Mouse (Mus musculus): ENCODE measurements around the gene Naa15. TPM values are rescaled to one million over a fixed set of nuclear protein-coding genes. Genes with fewer than 3 reads are reported as not detected.
"Not testable (repeated sequence)": the region's sequence is repeated elsewhere in the genome, so short reads cannot be mapped to it uniquely, and the experiment has no call there.

Gene Naa15
- total RNA-seq, 2 experiments from 2014 or later = 44.5 to 50.0 TPM

GRCm38 (mm10) chr3:51396219-51397068 is 18.5 kb upstream of the Naa15 start, which contains the start of gene Mgarp:
Gene Mgarp (minus strand): TSS chr3:51396738.
- peak; percentile 46 for TF ChIP-seq CTCF (IDR thresholded peaks at IDR 0.05)
- intact Hi-C loops (cut with DNase I) = no loop called here
- Histone ChIP-seq H3K4me3 (peak within 1 kb of the TSS; percentile 81), H3K27ac (peak within 1 kb of the TSS; percentile 40; the same call in 1 of the 2 replicates)
- peak; percentile 80 for DNase-seq

GRCm38 (mm10) chr3:51397700-51398299 is 17.1 kb upstream of the Naa15 start:
- intact Hi-C loops (cut with DNase I) = no loop called here
- no peak for TF ChIP-seq CTCF (IDR thresholded peaks at IDR 0.05)
- Histone ChIP-seq H3K4me3 (no peak overlapping the region), H3K27ac (no peak overlapping the region)
- no peak for DNase-seq

DNA sequence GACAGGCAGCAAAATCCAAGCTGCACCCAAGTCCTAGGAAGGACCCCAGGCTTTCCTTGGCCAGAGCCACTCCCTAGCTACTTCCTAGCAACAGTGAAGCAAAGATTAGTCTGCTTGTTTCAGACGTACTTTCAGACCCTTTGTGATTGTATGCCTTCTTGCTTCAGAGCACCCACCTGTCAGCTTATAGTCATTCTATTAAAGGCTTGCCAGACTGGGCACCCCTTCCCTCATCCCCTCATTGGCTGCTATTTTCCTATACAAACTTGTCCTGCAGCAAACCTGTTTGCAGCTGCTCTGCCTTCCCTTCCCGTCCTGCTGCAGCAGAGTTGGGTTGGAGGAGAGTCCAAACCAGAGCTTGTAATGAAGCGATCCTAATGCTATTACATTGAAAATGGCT is 16.3 kb upstream of the Naa15 start:
- H3K27ac ChIP-seq = no peak overlapping the region
- TF ChIP-seq CTCF (IDR thresholded peaks at IDR 0.05) = no peak
- DNase-seq = no peak
- intact Hi-C loops (cut with DNase I) = no loop called here
- no peak overlapping the region for H3K4me3 ChIP-seq

GRCm38 (mm10) chr3:51399531-51399930 is 15.4 kb upstream of the Naa15 start:
- intact Hi-C loops (cut with DNase I) = no loop called here
- Histone ChIP-seq H3K27ac (no peak overlapping the region), H3K4me3 (no peak overlapping the region)
- TF ChIP-seq CTCF (IDR thresholded peaks at IDR 0.05) = no peak
- no peak for DNase-seq

DNA sequence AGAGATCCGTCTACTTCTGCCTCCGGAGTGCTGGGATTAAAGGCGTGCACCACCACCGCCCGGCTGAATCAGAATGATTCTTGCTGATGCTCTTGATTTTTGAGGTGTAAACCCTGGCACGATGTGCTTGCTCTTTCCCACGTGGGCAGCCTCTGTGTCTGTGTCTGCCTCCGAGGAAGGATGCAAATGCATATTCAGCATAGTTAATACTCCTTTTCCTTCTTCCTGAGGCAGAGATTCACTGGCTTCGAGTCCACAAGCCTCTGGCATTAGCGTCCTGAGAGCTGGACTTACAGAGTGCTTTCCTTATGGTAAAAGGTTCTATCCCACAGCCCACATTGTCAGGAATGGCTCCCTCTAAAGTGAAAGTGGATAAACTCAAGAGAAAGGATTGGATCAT is 14.3 kb upstream of the Naa15 start:
- intact Hi-C loops (cut with DNase I) = no loop called here

GRCm38 (mm10) chr3:51402054-51402453 is 12.9 kb upstream of the Naa15 start:
- H3K4me3 ChIP-seq; H3K27ac ChIP-seq; DNase-seq; intact Hi-C loops (cut with DNase I): not testable (repeated sequence)
- TF ChIP-seq CTCF (IDR thresholded peaks at IDR 0.05) = peak; percentile 22; the same call in 1 of the 2 replicates

More for the DNA sequence above, 14.3 kb upstream of the Naa15 start:
- peak overlapping the region; percentile 56 for H3K4me3 ChIP-seq
- no peak for DNase-seq
- H3K27ac ChIP-seq = no peak overlapping the region
- TF ChIP-seq CTCF (IDR thresholded peaks at IDR 0.05) = no peak

DNA sequence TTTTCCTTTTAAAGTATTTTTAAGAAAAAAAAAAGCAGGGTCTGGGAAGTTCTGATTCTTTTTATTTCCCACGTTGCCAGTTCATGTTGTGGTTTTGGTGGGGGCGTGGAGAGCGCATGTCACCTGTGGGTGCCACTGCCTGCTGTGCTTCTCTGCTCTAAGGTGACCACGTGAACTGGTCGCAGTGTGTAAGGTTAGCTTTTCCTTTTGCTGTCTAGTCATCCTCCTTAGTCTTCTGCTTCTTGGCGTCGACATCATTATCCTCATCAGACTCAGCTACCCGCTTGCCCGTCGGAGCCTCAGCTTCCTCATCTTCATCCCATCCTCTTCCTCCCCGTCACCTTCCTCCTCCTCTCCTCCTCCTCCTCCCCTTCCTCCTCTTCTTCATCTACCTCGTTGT is 12.3 kb upstream of the Naa15 start:
- TF ChIP-seq CTCF (IDR thresholded peaks at IDR 0.05) = no peak
- intact Hi-C loops (cut with DNase I) = no loop called here

DNA sequence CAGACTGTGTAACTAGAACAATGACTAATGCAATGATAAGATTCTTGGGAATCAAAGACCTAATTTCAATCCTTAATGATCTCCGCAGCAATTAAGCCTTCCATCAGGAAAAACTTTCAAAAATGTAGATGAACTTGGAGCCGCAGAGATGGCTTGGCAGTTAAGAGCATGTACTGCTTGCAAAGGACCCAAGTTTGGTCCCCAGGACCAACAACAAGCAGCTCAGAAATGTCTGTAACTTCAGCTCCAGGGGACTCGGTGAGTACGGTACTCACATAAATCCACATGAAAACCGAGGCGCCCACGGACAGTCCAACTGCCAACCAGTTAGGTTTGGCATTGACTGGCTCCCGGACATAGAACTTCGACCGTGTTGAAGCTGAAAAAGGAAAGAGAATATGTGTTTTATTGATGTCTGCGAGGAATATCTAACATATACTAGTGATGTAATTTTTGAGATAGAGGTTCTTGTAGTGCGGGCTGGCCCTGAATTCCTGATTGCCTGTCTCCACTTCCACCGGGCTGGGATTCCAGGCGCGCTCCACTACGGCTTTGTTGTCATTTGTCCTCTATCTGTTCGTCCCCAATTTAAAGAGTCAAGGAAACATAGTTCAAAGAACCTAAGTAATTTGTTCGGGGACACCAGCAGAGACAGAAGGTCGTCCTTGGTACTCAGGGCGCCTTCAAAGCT is 6.9 kb upstream of the Naa15 start:
- Histone ChIP-seq H3K4me3 (peak overlapping the region; percentile 71), H3K27ac (peak overlapping the region; percentile 100)
- intact Hi-C loops (cut with DNase I) = loop anchor here (2.0 to 5.0 kb wide), 2 partner anchors 33 to 176 kb away; no protein-coding TSS in a partner anchor
- TF ChIP-seq CTCF (IDR thresholded peaks at IDR 0.05) = no peak
- no peak for DNase-seq

More for the DNA sequence above, 12.3 kb upstream of the Naa15 start:
- Histone ChIP-seq H3K27ac (no peak overlapping the region), H3K4me3 (no peak overlapping the region)
- no peak for DNase-seq

- Histone ChIP-seq H3K27ac (peak within 1 kb of the TSS; percentile 100), H3K4me3 (peak within 1 kb of the TSS; percentile 71)
- intact Hi-C loops (cut with DNase I) = loop anchor here (2.0 to 5.0 kb wide), 2 partner anchors 34 to 176 kb away; no protein-coding TSS in a partner anchor
- peak; percentile 99 for TF ChIP-seq CTCF (IDR thresholded peaks at IDR 0.05)
- DNase-seq = peak; percentile 99
Measured at GRCm38 (mm10) chr3:51408561-51409183, 6.3 kb upstream of the Naa15 start, which contains the start of gene Ndufc1. Gene Ndufc1 (minus strand): TSS chr3:51408988.

- intact Hi-C loops (cut with DNase I) = no loop called here
- DNase-seq = peak; percentile 72
- H3K27ac ChIP-seq = peak overlapping the region; percentile 98
- no peak for TF ChIP-seq CTCF (IDR thresholded peaks at IDR 0.05)
- no peak overlapping the region for H3K4me3 ChIP-seq
Measured at GRCm38 (mm10) chr3:51412457-51412856, 2.5 kb upstream of the Naa15 start.

GRCm38 (mm10) chr3:51413276-51413675 is 1.7 kb upstream of the Naa15 start:
- peak overlapping the region; percentile 98 for H3K27ac ChIP-seq
- intact Hi-C loops (cut with DNase I) = no loop called here
- no peak overlapping the region for H3K4me3 ChIP-seq
- no peak for TF ChIP-seq CTCF (IDR thresholded peaks at IDR 0.05)
- DNase-seq = peak; percentile 34

DNA sequence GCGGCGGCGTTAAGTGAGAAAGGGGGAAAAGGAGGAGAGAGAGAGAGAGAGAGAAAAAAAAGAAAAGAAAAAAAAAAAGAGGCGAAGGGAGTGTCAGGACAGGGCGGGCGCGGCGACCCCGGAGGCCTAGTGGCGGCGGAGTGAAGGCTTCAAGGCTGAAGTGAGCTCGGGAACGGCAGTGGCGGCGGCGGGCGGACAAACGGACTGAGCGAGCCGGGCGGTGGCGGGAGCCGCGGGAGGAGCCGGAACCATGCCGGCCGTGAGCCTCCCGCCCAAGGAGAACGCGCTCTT is 1.1 kb downstream of the Naa15 start:
- no peak for DNase-seq
- intact Hi-C loops (cut with DNase I) = no loop called here
- 0 out of 2 replicates have a peak, but pooled peaks have one; percentile 6 for TF ChIP-seq CTCF (IDR thresholded peaks at IDR 0.05)
- Histone ChIP-seq H3K27ac (peak overlapping the region; percentile 98), H3K4me3 (peak overlapping the region; percentile 80)

Data from gastrocnemius, adult 2 months (tissue).